In the genomic region with DNA sequence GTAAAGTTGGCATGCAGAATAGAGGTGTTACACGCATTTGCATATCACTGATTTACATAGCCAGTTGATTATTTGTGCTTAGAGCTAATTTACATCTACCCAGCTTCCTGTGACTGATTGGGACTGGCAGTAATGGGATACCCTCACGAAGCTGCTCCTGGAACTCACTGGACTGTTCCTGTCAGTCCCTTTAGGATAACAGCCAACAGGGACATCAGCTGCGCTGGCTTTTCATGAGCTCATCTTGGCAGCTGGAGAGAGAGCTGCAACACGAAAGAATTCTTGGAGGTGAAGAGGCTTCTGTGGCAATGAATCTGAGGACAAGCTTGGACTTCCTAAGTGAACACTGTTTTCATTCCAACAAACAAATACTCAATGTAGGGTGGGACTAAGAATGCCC, we compare ENCODE assay signal across 19 mouse cellular contexts.
DNase-seq lines count a peak whose midpoint lies in the region; ATAC-seq and TF ChIP-seq lines count a peak whose summit lies in the region.
"Had no signal": no experiment of that assay in that cellular context is flagged by ENCODE, and none has a peak within 500 bp of the region (broad histone marks: within the 10 kb centered on the region; RNA-seq: fewer than 3 reads in every experiment).

No protein-coding gene starts in this region.

- no peaks in the 10 kb centered on the region for H3K27me3 ChIP-seq in forebrain, embryonic 14.5 days (replicated peaks; ENCODE audit: control insufficient read depth, insufficient read depth, low read length)
- H3K27me3 ChIP-seq in forebrain, embryonic 12.5 days: no peaks in the 10 kb centered on the region
- H3K27me3 ChIP-seq in midbrain, postnatal 0 days (ENCODE audit: insufficient read depth, low read length): no peaks in the 10 kb centered on the region
- H3K27me3 ChIP-seq in midbrain, embryonic 11.5 days (ENCODE audit: control insufficient read depth, insufficient read depth, low read length): no peaks in the 10 kb centered on the region
- no peaks in the 10 kb centered on the region for H3K27me3 ChIP-seq in heart, adult 2 months (ENCODE audit: control insufficient read depth, insufficient read depth, low read length)
- H3K27me3 ChIP-seq: forebrain, embryonic 13.5 days; heart, embryonic 13.5 days; megakaryocyte, embryonic 14.5 days; neural tube, embryonic 13.5 days had no signal

- H3K36me3 ChIP-seq in forebrain, embryonic 14.5 days (ENCODE audit: control insufficient read depth, insufficient read depth, low read length): no peaks in the 10 kb centered on the region
- no peaks in the 10 kb centered on the region for H3K36me3 ChIP-seq in forebrain, embryonic 12.5 days (replicated peaks)
- H3K36me3 ChIP-seq in midbrain, postnatal 0 days (ENCODE audit: insufficient read depth, low read length): no peaks in the 10 kb centered on the region
- H3K36me3 ChIP-seq in midbrain, embryonic 11.5 days (ENCODE audit: control insufficient read depth, insufficient read depth, low read length): no peaks in the 10 kb centered on the region
- H3K36me3 ChIP-seq in heart, adult 2 months (ENCODE audit: control insufficient read depth, insufficient read depth, low read length): no peaks in the 10 kb centered on the region
- H3K36me3 ChIP-seq: heart, embryonic 13.5 days; neural tube, embryonic 13.5 days had no signal

- 0 out of 2 replicates have a peak, but pooled peaks have one; percentile 18 for ATAC-seq in forebrain, embryonic 14.5 days
- ATAC-seq in forebrain, embryonic 12.5 days (ENCODE audit: low FRiP score): no peak
- no peak for ATAC-seq in midbrain, postnatal 0 days (ENCODE audit: low FRiP score)
- no peak for ATAC-seq in midbrain, embryonic 11.5 days (ENCODE audit: low FRiP score)
- ATAC-seq: forebrain, embryonic 13.5 days had no signal

- TF ChIP-seq EP300 in heart, adult 2 months (IDR thresholded peaks at IDR 0.05; ENCODE audit: insufficient read depth, low read depth, low read length): no peak

- no peak overlapping the region for H3K4me3 ChIP-seq in forebrain, embryonic 14.5 days (ENCODE audit: low read depth, low read length)
- H3K4me3 ChIP-seq in forebrain, embryonic 12.5 days (replicated peaks): no peak overlapping the region
- no peak overlapping the region for H3K4me3 ChIP-seq in midbrain, postnatal 0 days (ENCODE audit: low read depth, low read length)
- no peak overlapping the region for H3K4me3 ChIP-seq in midbrain, embryonic 11.5 days (ENCODE audit: low read depth, low read length)
- no peak overlapping the region for H3K4me3 ChIP-seq in heart, adult 2 months
- H3K4me3 ChIP-seq: forebrain, embryonic 13.5 days; heart, embryonic 13.5 days; megakaryocyte, embryonic 14.5 days; neural tube, embryonic 13.5 days had no signal

- DNase-seq in forebrain, embryonic 14.5 days (ENCODE audit: low spot score): peak; percentile 23
- DNase-seq in midbrain, postnatal 0 days (ENCODE audit: low spot score): peak; percentile 58
- DNase-seq in midbrain, embryonic 11.5 days (ENCODE audit: low spot score, missing footprints): no peak
- peak; percentile 56 for DNase-seq in gastrocnemius, postnatal 25 days
- DNase-seq in heart, adult 2 months: no peak
- DNase-seq in adrenal gland, postnatal 36 days: no peak
- no peak for DNase-seq in heart, adult 18-20 months
- DNase-seq: adrenal gland, postnatal 10 days; cerebellum, adult 9-10 months; heart, postnatal 36 days; kidney, adult 2 months; kidney, postnatal 36 days; right cerebral cortex, postnatal 25 days; thymus, postnatal 25 days had no signal

- WGBS in forebrain, embryonic 14.5 days: 49% methylated on average over 4 of the region's 4 CpGs
- WGBS in forebrain, embryonic 12.5 days: 63% methylated on average over 4 of the region's 4 CpGs
- 49% methylated on average over 4 of the region's 4 CpGs for WGBS in midbrain, postnatal 0 days
- 66% methylated on average over 4 of the region's 4 CpGs for WGBS in midbrain, embryonic 11.5 days
- WGBS in heart, adult 2 months: 29% methylated on average over 4 of the region's 4 CpGs

- H3K79me2 ChIP-seq in heart, adult 2 months (replicated peaks; ENCODE audit: control insufficient read depth, insufficient read depth, low read length): no peaks in the 10 kb centered on the region

- H3K4me1 ChIP-seq in forebrain, embryonic 14.5 days (ENCODE audit: control insufficient read depth, insufficient read depth, low read length): no peaks in the 10 kb centered on the region
- H3K4me1 ChIP-seq in forebrain, embryonic 12.5 days: no peaks in the 10 kb centered on the region
- no peaks in the 10 kb centered on the region for H3K4me1 ChIP-seq in midbrain, postnatal 0 days (ENCODE audit: insufficient read depth, low read length)
- H3K4me1 ChIP-seq in midbrain, embryonic 11.5 days (ENCODE audit: control insufficient read depth, insufficient read depth, low read length): no peaks in the 10 kb centered on the region
- no peaks in the 10 kb centered on the region for H3K4me1 ChIP-seq in heart, adult 2 months (ENCODE audit: control insufficient read depth, insufficient read depth, low read length)
- H3K4me1 ChIP-seq: forebrain, embryonic 13.5 days; heart, embryonic 13.5 days; megakaryocyte, embryonic 14.5 days; neural tube, embryonic 13.5 days had no signal

- H3K27ac ChIP-seq in forebrain, embryonic 14.5 days (ENCODE audit: low read depth, low read length): no peak overlapping the region
- H3K27ac ChIP-seq in forebrain, embryonic 12.5 days: no peak overlapping the region
- H3K27ac ChIP-seq in midbrain, postnatal 0 days (ENCODE audit: low read depth, low read length): no peak overlapping the region
- H3K27ac ChIP-seq in midbrain, embryonic 11.5 days (ENCODE audit: low read depth, low read length): no peak overlapping the region
- H3K27ac ChIP-seq in heart, adult 2 months: no peak overlapping the region
- H3K27ac ChIP-seq: forebrain, embryonic 13.5 days; heart, embryonic 13.5 days; neural tube, embryonic 13.5 days had no signal

- no peak for TF ChIP-seq CTCF in midbrain, postnatal 0 days (IDR thresholded peaks at IDR 0.05)
- no peak for TF ChIP-seq CTCF in heart, adult 2 months (IDR thresholded peaks at IDR 0.05)

- no peak for TF ChIP-seq POLR2A in heart, adult 2 months (IDR thresholded peaks at IDR 0.05; ENCODE audit: insufficient read depth, low read depth, low read length)

- H3K9ac ChIP-seq in forebrain, embryonic 14.5 days (ENCODE audit: low read length): no peak overlapping the region
- H3K9ac ChIP-seq in forebrain, embryonic 12.5 days: no peak overlapping the region
- H3K9ac ChIP-seq in midbrain, postnatal 0 days (replicated peaks; ENCODE audit: low read length, poor library complexity, severe bottlenecking): no peak overlapping the region
- no peak overlapping the region for H3K9ac ChIP-seq in midbrain, embryonic 11.5 days (ENCODE audit: low read length)
- no peak overlapping the region for H3K9ac ChIP-seq in heart, adult 2 months (ENCODE audit: low read depth, low read length)
- H3K9ac ChIP-seq: forebrain, embryonic 13.5 days; heart, embryonic 13.5 days; neural tube, embryonic 13.5 days had no signal

- intact Hi-C loops in heart, adult 2 months (cut with DNase I): no loop called here

- no peak overlapping the region for H3K4me2 ChIP-seq in forebrain, embryonic 14.5 days (ENCODE audit: low read length)
- H3K4me2 ChIP-seq in forebrain, embryonic 12.5 days: no peak overlapping the region
- H3K4me2 ChIP-seq in midbrain, postnatal 0 days (ENCODE audit: low read depth, low read length, poor library complexity, severe bottlenecking): no peak overlapping the region
- no peak overlapping the region for H3K4me2 ChIP-seq in midbrain, embryonic 11.5 days
- H3K4me2 ChIP-seq: forebrain, embryonic 13.5 days; heart, embryonic 13.5 days; neural tube, embryonic 13.5 days had no signal

- no peaks in the 10 kb centered on the region for H3K9me3 ChIP-seq in forebrain, embryonic 14.5 days (replicated peaks; ENCODE audit: control insufficient read depth, low read length)
- no peaks in the 10 kb centered on the region for H3K9me3 ChIP-seq in forebrain, embryonic 12.5 days
- H3K9me3 ChIP-seq in midbrain, postnatal 0 days (ENCODE audit: low read length): no peaks in the 10 kb centered on the region
- no peaks in the 10 kb centered on the region for H3K9me3 ChIP-seq in midbrain, embryonic 11.5 days (ENCODE audit: control insufficient read depth, low read length)
- H3K9me3 ChIP-seq: forebrain, embryonic 13.5 days; heart, embryonic 13.5 days; neural tube, embryonic 13.5 days had no signal

Comparison
In these comparisons a context has a peak if more than half of its experiments do, and no peak if none do; other contexts are left out.
1. DNase-seq: peak in forebrain, embryonic 14.5 days (single experiment), midbrain, postnatal 0 days (single experiment) and gastrocnemius, postnatal 25 days (single experiment); none in midbrain, embryonic 11.5 days (single experiment), heart, adult 2 months (0 of 2), adrenal gland, postnatal 36 days (0 of 2) and heart, adult 18-20 months (0 of 2).